Mouse (Mus musculus) gastrocnemius, postnatal 10 days (tissue): ENCODE results near the gene Dapk3. TPM values are rescaled to one million over a fixed set of nuclear protein-coding genes. Genes with fewer than 3 reads are reported as not detected.
"Not testable (repeated sequence)": the region's sequence is repeated elsewhere in the genome, so short reads cannot be mapped to it uniquely, and the experiment has no call there.

Experiments
- DNase-seq: peaks from one replicate; pipeline ENCODE4 v3.0.0; 2021; ENCODE audit warnings: mixed read lengths
- total RNA-seq, 2 experiments: library from RNA; stranded (reverse); gene quantifications; 2 replicates each; pipeline ENCODE4 v1.2.3; 2021

Dapk3 gene
- total RNA-seq, 2 experiments from 2014 or later, result 29.8 to 30.4 TPM

GRCm38 (mm10) chr10:81200605-81201287, 17.9 kb downstream of the Dapk3 start:
- no peak for DNase-seq

DNA sequence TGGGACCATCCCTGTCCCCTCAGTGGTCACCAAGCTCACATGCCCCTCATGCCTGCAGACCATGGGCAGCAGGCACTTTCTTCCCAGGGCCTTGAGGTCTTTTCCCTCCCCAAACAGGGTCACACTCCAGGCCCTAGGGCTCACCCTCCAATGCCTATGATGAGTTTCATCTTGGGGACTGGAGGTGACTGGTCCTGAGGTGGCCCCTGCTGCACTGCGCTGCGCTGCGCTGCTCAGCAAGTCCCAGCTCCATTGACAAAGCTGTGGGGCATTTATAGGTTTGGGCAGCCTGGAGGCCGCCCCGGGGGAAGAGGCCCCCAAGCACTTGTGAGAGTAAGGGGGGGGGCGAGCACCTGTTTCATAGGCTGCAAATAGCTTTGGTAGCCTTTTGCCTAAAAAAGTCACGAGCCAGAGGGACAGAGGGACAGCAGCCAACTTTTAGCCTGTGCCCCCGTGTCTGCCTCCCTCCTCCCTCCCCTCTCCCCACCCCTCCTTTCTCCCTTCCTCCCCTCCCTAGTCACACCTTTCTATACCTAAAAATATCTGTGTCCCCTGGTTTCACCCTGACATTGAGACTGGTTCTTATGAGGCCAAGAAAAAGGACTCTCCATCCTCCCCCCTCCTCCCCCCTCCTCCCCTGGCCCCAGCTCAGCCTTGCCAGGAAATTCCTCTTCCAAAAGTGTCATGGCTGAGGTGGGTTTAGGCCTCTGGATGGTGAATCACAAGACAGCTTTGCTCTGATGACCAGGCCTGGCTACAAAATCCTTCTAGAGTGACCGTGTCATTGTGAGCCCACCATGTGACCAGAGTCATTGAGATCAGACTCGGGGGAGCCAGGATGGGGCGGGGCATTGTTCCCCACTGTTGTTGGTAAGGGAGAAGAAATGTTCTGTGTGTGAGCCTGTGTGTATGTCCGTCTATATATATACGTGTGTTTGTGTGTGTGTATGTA, 19.3 kb downstream of the Dapk3 start, which contains the start of gene Nmrk2:
Gene Nmrk2 (minus strand): TSS at position 245 of the 952 bp plus-strand sequence.
- peak; percentile 56 for DNase-seq

DNA sequence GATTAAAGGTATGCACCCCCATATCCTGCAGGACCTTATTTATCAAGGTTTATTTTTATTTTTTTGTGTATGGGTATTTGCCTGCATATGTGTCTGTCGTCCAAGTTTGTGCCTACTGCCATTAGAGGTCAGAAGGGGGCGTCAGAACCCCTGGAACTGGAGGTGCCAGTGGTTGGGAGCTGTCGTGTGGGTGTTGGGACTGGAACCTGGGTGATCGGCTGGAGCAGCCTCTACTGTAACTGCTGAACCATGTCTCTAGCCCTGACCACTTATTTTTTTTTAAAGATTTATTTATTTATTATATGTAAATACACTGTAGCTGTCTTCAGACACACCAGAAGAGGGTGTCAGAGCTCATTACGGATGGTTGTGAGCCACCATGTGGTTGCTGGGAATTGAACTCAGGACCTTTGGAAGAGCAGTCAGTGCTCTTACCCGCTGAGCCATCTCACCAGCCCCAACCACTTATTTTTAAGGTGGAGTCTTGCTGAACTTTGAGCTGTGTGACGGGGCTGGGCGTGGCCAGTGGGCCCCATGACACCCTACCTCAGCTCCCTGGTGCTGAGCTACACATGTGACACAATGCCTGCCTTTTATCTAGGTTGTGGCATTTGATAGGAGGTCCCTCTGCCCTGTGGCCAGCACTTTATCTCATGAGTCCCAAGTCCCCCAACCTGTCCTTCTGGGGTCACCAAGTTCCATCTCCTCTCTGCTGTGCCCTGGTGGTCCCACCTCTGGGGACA, 20.3 kb downstream of the Dapk3 start:
- no peak for DNase-seq

- DNase-seq, result no peak
These were observed 21.3 kb downstream of the Dapk3 start for GRCm38 (mm10) chr10:81204137-81204536.

GRCm38 (mm10) chr10:81210154-81210553, 27.3 kb downstream of the Dapk3 start:
- DNase-seq, result peak; percentile 37

GRCm38 (mm10) chr10:81216260-81216659, 33.5 kb downstream of the Dapk3 start:
- no peak for DNase-seq

- no peak for DNase-seq
These were observed 34.0 kb downstream of the Dapk3 start for GRCm38 (mm10) chr10:81216810-81217209.

- DNase-seq, result not testable (repeated sequence)
These were observed 34.5 kb downstream of the Dapk3 start for GRCm38 (mm10) chr10:81217267-81217666.

- DNase-seq, result peak; percentile 78
These were observed 35.2 kb downstream of the Dapk3 start for GRCm38 (mm10) chr10:81217964-81218363.

DNA sequence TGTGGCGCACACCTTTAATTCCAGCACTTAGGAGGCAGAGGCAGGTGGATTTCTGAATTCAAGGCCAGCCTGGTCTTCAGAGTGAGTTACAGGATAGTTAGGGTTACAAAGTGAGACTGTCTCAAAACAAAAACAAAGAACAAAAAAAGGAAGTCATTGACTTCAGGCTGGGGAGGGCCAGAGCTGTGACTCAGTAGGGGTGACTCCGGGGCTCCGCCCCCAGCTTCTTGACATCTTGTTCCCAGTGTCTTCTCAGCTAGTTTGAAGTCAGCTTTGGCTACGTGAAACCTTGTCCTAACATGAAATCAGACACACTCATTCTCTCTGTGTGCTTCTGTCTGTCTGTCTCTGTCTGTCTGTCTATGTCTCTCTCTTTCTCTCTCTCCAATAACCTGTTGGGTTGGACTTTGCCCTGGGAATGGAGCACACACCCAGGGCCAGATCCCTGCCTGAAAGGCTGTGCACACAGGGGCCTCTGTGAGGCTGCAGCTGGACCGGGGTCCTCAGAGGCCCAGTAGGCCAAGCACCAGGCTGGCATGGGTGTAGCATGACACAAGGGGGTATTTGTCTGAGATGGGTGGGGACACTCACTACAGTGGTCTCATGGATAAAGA, 38.7 kb downstream of the Dapk3 start:
- DNase-seq, result no peak

- not testable (repeated sequence) for DNase-seq
These were observed 40.9 kb downstream of the Dapk3 start for GRCm38 (mm10) chr10:81223731-81224130.

DNA sequence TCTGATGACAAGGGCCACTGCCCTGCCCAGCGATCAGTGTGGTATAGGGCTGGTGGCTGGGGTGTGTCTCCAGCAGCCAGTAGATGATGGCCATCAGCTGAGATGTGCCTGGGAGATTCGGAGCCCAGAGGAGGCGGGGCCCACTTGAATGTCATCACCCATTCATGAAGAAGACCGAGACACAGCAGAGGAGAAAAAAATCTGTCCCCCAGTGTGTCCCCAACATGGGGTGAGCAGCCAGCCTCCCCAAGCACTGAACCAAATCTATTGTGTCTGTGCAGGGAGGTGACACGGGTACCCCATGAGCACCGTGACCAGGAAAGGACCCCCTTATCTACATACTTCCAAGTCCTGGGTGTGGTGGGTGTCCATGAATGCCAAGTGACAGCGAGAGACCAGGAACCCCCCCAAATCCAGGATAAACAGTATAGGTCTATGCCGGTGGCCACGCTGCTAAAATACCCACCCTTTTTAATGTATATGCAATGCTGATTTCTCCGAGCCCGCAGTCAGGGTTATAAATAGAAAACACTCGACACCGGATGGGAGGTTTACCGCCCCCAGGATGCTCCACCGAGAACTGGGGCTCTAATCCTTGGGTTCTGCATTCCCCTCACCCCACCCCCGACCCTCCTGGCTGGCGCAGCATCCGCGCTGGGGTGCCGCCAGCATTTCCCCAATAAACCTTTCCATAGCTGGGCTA, 47.1 kb downstream of the Dapk3 start:
- DNase-seq, result no peak

DNA sequence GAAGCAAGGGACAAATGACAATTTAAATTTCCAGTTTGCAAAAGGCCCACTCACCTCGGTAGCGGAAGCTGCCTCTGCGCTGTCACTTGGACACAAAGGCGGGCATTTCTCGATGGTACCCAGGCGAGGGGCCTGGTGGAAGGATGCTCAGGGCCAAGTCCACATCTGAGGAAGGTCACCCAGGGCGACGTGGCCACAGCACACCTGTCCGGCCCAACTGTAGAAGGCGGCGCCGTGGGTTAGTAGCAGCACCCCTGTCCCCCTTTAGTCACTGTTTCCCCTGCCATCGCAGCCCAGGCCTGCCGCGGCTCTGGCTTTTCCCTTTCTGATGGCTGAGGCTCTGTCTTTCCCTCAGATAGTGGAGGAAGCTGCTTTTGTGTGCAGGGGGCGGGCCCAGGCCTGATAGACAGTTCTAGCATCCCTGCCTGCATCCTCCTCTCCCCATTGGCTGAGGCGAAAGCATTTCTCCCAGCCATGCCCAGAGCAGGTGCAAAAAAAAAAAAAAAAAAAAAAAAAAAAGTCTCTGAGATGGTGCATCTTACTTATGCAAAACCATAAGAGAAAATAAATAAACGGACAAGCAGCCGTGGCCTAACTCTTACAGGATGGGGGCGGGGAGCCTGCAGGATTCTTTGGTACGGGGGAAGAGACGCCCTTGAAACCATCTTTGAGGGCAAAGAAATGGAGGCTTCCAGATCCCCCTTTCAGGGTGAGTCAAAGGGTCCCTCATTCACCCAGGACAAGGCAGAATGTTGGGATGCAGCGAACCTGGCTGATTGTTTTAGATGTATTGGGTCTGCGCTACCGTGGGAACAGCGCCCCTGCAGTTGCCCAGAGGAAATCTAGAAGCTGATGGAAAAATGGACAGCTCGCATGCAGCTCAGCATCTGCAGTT, 47.9 kb downstream of the Dapk3 start, which contains the start of gene Atcay:
Gene Atcay (minus strand): TSS at position 396 of the 895 bp plus-strand sequence.
- no peak for DNase-seq

GRCm38 (mm10) chr10:81231436-81231835, 48.6 kb downstream of the Dapk3 start:
- DNase-seq, result no peak

DNA sequence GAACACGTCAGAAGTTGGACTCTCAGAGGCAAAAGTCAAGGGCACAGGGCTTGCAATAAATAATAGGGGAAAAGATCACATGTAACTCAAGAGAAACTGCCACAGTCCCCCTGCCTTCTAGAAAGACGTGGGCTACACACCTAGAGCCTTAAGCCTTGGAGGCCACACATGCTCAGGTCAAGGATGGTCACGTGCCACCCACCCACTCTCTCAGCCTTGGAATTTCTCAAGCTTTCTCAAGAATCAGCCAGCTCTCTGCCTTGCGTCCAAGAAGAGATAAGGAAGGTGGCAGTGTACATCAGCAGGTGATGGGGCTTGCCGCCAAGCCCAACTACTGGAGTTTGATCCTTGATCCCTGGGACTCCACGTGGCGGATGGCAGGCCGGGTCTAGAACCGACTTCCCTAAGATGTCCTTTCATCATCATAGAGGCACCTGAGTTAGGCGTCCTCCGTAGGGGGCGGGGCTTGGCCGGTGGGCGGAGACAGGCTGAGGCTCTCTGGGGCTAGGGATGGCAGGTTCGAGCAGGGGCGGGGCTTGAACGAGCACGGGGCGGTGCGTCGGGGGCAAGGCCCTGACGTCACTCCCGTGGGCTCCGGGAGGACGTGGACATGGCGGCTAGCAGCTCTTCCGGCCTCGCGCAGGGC, 49.9 kb downstream of the Dapk3 start, which contains the start of gene Zfr2:
Gene Zfr2 (plus strand): TSS at position 576 of the 646 bp plus-strand sequence.
- DNase-seq, result peak; percentile 80

- no peak for DNase-seq
These were observed 50.4 kb downstream of the Dapk3 start for GRCm38 (mm10) chr10:81233226-81233585.

GRCm38 (mm10) chr10:81234206-81234605, 51.4 kb downstream of the Dapk3 start:
- DNase-seq, result no peak

- no peak for DNase-seq
These were observed 53.9 kb downstream of the Dapk3 start for GRCm38 (mm10) chr10:81236471-81237268.

GRCm38 (mm10) chr10:81238618-81239017, 55.8 kb downstream of the Dapk3 start:
- DNase-seq, result no peak
